Mouse (Mus musculus) activated CD4-positive, CD25-positive, alpha-beta regulatory T cell (primary cell): Measurements from ENCODE around the gene Vmn2r8. TPM values are rescaled to one million over a fixed set of nuclear protein-coding genes. Genes with fewer than 3 reads are reported as not detected.

ENCODE experiments used
- polyA plus RNA-seq, 2 experiments: library from polyadenylated mRNA; unstranded; fragments of 100-300 nt; shearing (Covaris generic); gene quantifications; one replicate each; pipeline ENCODE4 v1.2.1; 2017

The Vmn2r8 gene
- not detected for polyA plus RNA-seq

DNA sequence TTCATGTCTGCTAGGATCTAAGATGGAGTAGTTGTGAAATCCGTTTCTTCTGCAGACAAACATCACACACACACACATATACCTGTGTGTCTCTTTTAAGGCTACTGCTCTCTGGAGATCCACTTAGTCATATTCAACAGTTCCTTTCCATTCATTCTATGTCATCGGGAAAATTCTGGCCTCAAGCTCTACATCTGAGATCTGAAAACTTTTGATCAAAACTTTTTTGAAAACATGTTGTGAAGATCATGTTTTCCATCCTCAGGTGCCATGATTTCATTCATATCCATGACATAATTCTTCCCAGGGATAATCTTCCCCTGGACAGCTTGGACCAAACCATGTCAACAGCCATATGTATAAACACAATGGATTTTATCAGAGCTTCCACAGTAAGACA, at the start of gene Vmn2r8:
Gene Vmn2r8, minus strand, starts transcription at position 101 of the 400 bp plus-strand sequence.

DNA sequence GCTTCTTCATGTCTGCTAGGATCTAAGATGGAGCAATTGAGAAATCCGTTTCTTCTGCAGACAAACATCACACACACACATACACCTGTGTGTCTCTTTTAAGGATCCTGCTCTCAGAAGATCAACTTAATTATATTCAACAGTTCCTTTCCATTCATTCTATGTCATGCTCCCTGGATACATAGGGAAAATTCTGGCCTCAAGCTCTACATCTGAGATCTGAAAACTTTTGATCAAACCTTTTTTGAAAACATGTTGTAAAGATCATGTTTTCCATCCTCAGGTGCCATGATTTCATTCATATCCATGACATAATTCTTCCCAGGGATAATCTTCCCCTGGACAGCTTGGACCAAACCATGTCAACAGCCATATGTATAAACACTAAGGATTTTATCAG, 43.9 kb upstream of the Vmn2r8 start, which contains the start of gene Vmn2r9:
Gene Vmn2r9, minus strand, starts transcription at position 101 of the 400 bp plus-strand sequence.

DNA sequence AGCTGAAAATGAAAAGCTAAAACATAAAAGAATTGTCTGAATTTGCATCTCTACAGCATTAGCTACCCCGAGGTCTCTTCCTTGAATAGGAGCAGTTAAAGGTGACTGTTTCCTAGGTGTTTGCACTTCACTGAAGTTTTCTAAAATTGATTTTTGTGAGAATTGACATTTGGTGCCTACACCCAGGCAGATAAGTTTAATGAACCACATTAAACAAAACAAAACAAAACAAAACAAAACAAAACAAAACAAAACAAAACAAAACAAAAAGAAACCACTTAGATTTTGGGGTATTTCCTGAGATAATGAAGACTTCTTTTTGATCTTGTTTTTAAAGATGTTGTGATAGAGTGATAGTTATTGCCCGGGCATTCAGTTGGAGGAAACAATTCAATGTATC, 13.4 kb downstream of the Vmn2r8 start, which contains the start of gene Tmed11:
Gene Tmed11, minus strand, starts transcription at position 101 of the 400 bp plus-strand sequence.

DNA sequence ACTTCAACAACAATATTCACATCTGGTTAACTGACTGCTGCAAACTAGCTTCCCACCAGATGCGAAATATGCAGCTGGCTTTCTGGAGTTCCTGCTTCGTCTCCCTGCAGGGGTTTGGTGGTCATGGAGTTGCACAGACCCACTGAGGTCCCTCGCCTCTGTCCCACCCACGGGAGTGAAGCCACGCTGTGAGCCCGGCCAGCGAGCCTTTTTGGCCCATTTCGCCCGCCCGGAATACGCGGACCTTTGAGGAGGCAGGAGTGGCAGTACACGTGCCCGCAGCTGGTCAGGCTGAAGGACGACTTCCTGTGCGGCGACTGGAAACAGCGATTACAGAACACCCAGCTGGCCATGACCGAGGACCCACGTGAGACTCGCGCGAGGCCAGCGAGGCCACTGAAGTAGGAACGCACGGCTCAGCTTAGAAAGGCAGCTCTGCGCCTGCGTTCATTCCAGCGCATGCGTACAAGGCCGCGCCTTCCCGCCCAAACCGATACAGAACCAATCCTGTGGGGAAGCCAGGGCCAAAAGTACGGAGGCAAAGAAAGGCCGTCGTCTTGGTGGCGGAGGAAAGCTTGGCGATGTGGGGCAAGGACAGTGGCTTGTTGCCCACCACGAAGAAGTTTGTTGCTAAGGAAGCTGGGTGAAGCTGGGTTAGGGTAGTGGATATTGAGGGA, 33.9 kb downstream of the Vmn2r8 start, which contains the start of gene Rnf212:
Gene Rnf212, minus strand, starts transcription at position 353 of the 677 bp plus-strand sequence.

Other genes starting within 250 kb of the Vmn2r8 start
- gene Gak, start 179.1 kb downstream of the Vmn2r8 start, polyA plus RNA-seq: 100 to 1,000 TPM in 1 of 2 experiments, 10 to 100 TPM in 1; 95.2 to 144 TPM
- gene Tmem175, start 179.1 kb downstream of the Vmn2r8 start, polyA plus RNA-seq: 10 to 100 TPM; 36.5 to 44.6 TPM
- 10 to 100 TPM; 23.0 to 30.2 TPM for gene Idua, start 148.5 kb downstream of the Vmn2r8 start, polyA plus RNA-seq
- gene Dgkq, start 139.2 kb downstream of the Vmn2r8 start, polyA plus RNA-seq: 10 to 100 TPM; 15.6 to 21.7 TPM
- under 1 TPM in 1 of 2 experiments, not detected in 1; 0.11 TPM for gene Slc26a1, start 133.3 kb downstream of the Vmn2r8 start, polyA plus RNA-seq
- 1 to 10 TPM in 1 of 2 experiments, under 1 TPM in 1; 0.74 to 1.5 TPM for gene Fgfrl1, start 116.5 kb downstream of the Vmn2r8 start, polyA plus RNA-seq
- not detected for gene Rnf212, start 33.9 kb downstream of the Vmn2r8 start, polyA plus RNA-seq
- gene Tmed11, start 13.5 kb downstream of the Vmn2r8 start, polyA plus RNA-seq: not detected
- under 1 TPM in 1 of 2 experiments, not detected in 1; 0.05 TPM for gene Vmn2r9, start 43.8 kb upstream of the Vmn2r8 start, polyA plus RNA-seq
- gene Vmn2r10, start 197.7 kb upstream of the Vmn2r8 start, polyA plus RNA-seq: under 1 TPM in 1 of 2 experiments, not detected in 1; 0.18 TPM